Mouse (Mus musculus): ENCODE data around the gene Atox1. TPM values are rescaled to one million over a fixed set of nuclear protein-coding genes. Genes with fewer than 3 reads are reported as not detected.
"Not testable (repeated sequence)": the region's sequence is repeated elsewhere in the genome, so short reads cannot be mapped to it uniquely, and the experiment has no call there.

The Atox1 gene
- total RNA-seq, 2 experiments from 2014 or later = 95.7 to 109 TPM

- not testable (repeated sequence) for DNase-seq (ENCODE audit: extremely low spot score in 1 of 2, low spot score in 1 of 2)
These were observed 45.3 kb downstream of the Atox1 start for GRCm38 (mm10) chr11:55415731-55416130.

- DNase-seq (ENCODE audit: extremely low spot score in 1 of 2, low spot score in 1 of 2) = no peak
These were observed 45.9 kb downstream of the Atox1 start for GRCm38 (mm10) chr11:55415036-55415704.

GRCm38 (mm10) chr11:55414314-55414713 lies 46.7 kb downstream of the Atox1 start:
- DNase-seq (ENCODE audit: extremely low spot score in 1 of 2, low spot score in 1 of 2) = no peak

- DNase-seq (ENCODE audit: extremely low spot score in 1 of 2, low spot score in 1 of 2) = no peak
These were observed 47.6 kb downstream of the Atox1 start for GRCm38 (mm10) chr11:55413416-55413796.

- no peak for DNase-seq (ENCODE audit: extremely low spot score in 1 of 2, low spot score in 1 of 2)
These were observed 48.2 kb downstream of the Atox1 start for GRCm38 (mm10) chr11:55412680-55413415.

GRCm38 (mm10) chr11:55412034-55412433 lies 49.0 kb downstream of the Atox1 start:
- DNase-seq (ENCODE audit: extremely low spot score in 1 of 2, low spot score in 1 of 2) = no peak

GRCm38 (mm10) chr11:55410502-55410901 lies 50.5 kb downstream of the Atox1 start:
- no peak for DNase-seq (ENCODE audit: extremely low spot score in 1 of 2, low spot score in 1 of 2)

- DNase-seq (ENCODE audit: extremely low spot score in 1 of 2, low spot score in 1 of 2) = no peak
These were observed 51.0 kb downstream of the Atox1 start for GRCm38 (mm10) chr11:55410005-55410404.

GRCm38 (mm10) chr11:55407133-55407532 lies 53.9 kb downstream of the Atox1 start:
- DNase-seq (ENCODE audit: extremely low spot score in 1 of 2, low spot score in 1 of 2) = no peak

GRCm38 (mm10) chr11:55405601-55406469 lies 55.2 kb downstream of the Atox1 start:
- no peak for DNase-seq (ENCODE audit: extremely low spot score in 1 of 2, low spot score in 1 of 2)

- no peak for DNase-seq (ENCODE audit: extremely low spot score in 1 of 2, low spot score in 1 of 2)
These were observed 56.2 kb downstream of the Atox1 start for GRCm38 (mm10) chr11:55404659-55405457.

- no peak for DNase-seq (ENCODE audit: extremely low spot score in 1 of 2, low spot score in 1 of 2)
These were observed 60.2 kb downstream of the Atox1 start for GRCm38 (mm10) chr11:55400863-55401262.

GRCm38 (mm10) chr11:55398371-55398770 lies 62.7 kb downstream of the Atox1 start:
- DNase-seq (ENCODE audit: extremely low spot score in 1 of 2, low spot score in 1 of 2) = no peak

GRCm38 (mm10) chr11:55397441-55397840 lies 63.6 kb downstream of the Atox1 start:
- DNase-seq (ENCODE audit: extremely low spot score in 1 of 2, low spot score in 1 of 2) = no peak

- no peak for DNase-seq (ENCODE audit: extremely low spot score in 1 of 2, low spot score in 1 of 2)
These were observed 64.0 kb downstream of the Atox1 start for GRCm38 (mm10) chr11:55397036-55397435.

Small RNA genes lying within 50 kb of the gene (microRNA-seq; reads per million reads assigned to microRNA genes)
- gene Mir7652 = 0 reads per million in 2 experiments

Other genes with a start within 250 kb of the Atox1 start
- gene Fat2, start 124.7 kb downstream of the Atox1 start, total RNA-seq (2021) = under 1 TPM; 0.44 to 0.63 TPM
- gene Sparc, start 38.1 kb downstream of the Atox1 start, total RNA-seq (2021) = 100 to 1,000 TPM; 360 to 421 TPM
- 10 to 100 TPM; 35.0 to 36.5 TPM for gene G3bp1, start 8.4 kb upstream of the Atox1 start, total RNA-seq (2021)
- gene Glra1, start 147.0 kb upstream of the Atox1 start, total RNA-seq (2021) = under 1 TPM; 0.16 to 0.34 TPM

Measured in layer of hippocampus, postnatal 25 days (tissue).